Mouse (Mus musculus) embryonic fibroblast, embryonic 13.5 days (primary cell): ENCODE data around the gene Mrps18c.

Experiments
- CTCF ChIP-seq: IDR thresholded peaks from 2 replicates; pipeline ENCODE4 v1.5.1; 2011; ENCODE audit warnings: mild to moderate bottlenecking, control low read depth, low read length, moderate library complexity, borderline replicate concordance; ENCODE audit not compliant: insufficient read depth
- POLR2A ChIP-seq: IDR thresholded peaks from 2 replicates; pipeline ENCODE4 v1.6.1; 2011; ENCODE audit warnings: low read depth, mild to moderate bottlenecking, control low read depth, low read length, moderate library complexity

GRCm38 (mm10) chr5:100832680-100833079 lies 34.3 kb downstream of the Mrps18c start:
- TF ChIP-seq POLR2A (no peak), CTCF (no peak)
